Mouse (Mus musculus) liver, adult 2 months (tissue): ENCODE measurements around the gene Wwox.

Experiments
- CTCF ChIP-seq: fragments of 200-500 bp; IDR thresholded peaks from 2 replicates; pipeline ENCODE4 v1.5.1; 2011; ENCODE audit warnings: low read depth, low read length, control low read depth
- POLR2A ChIP-seq: fragments of 200-500 bp; IDR thresholded peaks from 2 replicates; pipeline ENCODE4 v1.6.1; 2011; ENCODE audit warnings: low read length, control low read depth; ENCODE audit not compliant: insufficient read depth; ENCODE audit errors: extremely low read depth

DNA sequence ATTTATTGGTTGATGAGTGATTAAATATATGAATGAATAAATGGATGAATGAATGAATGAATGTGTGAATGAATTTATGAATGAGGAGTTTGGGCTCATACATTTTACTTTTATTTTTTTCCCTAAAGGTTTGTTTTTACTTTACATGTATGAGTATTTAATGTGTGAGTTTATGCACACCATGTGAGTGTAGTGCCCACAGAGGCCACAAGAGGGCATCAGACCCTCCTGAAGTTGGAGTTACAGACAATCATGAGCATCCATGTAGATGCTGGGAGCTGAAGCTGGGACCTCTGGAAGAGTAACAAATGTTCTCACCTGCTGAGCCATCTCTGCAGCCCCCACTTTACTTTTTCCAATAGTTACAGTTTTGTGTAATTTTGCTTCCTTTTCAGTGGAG lies 648.7 kb downstream of the Wwox start:
- TF ChIP-seq CTCF (no peak), POLR2A (no peak)
